Mouse (Mus musculus) urinary bladder, postnatal 14 days (tissue): ENCODE measurements around the gene F12.
A peak's percentile ranks its signal among the peaks of the same experiment; 100 is the strongest.

Source experiments
- DNase-seq: peaks from one replicate; pipeline ENCODE4 v3.0.0; 2021; ENCODE audit warnings: low spot score

Gene F12

GRCm38 (mm10) chr13:55426613-55427012, at the start of gene F12:
TSS of gene F12 (minus strand) at chr13:55426793.
- DNase-seq, result no peak

- no peak for DNase-seq
Observed at GRCm38 (mm10) chr13:55476256-55476655, 49.7 kb upstream of the F12 start.

- DNase-seq, result no peak
Observed at GRCm38 (mm10) chr13:55475750-55476149, 49.2 kb upstream of the F12 start.

DNA sequence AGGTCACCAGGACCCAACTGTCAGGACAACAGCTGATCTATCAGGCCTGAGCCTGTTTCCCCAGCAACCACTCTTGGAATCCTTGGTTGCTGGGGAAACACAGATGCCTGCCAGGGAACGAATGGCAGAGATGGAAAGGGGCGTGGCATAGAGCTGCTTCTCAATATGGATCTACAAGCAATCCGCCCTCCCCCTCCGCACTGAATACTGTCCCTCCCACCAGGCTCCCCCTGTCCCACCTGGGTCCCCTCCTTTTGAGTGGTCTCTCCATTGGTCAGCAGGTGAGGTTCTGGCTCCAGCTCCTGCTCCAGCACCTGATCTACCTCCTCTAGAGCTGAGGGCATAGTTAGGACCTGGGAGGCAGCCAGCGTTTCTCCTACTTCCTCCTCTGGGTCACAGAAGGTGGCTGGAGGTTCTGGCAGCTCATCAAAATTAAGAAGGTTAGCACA, 48.1 kb upstream of the F12 start:
- no peak for DNase-seq

- DNase-seq, result no peak
Observed at GRCm38 (mm10) chr13:55473961-55474360, 47.4 kb upstream of the F12 start.

DNA sequence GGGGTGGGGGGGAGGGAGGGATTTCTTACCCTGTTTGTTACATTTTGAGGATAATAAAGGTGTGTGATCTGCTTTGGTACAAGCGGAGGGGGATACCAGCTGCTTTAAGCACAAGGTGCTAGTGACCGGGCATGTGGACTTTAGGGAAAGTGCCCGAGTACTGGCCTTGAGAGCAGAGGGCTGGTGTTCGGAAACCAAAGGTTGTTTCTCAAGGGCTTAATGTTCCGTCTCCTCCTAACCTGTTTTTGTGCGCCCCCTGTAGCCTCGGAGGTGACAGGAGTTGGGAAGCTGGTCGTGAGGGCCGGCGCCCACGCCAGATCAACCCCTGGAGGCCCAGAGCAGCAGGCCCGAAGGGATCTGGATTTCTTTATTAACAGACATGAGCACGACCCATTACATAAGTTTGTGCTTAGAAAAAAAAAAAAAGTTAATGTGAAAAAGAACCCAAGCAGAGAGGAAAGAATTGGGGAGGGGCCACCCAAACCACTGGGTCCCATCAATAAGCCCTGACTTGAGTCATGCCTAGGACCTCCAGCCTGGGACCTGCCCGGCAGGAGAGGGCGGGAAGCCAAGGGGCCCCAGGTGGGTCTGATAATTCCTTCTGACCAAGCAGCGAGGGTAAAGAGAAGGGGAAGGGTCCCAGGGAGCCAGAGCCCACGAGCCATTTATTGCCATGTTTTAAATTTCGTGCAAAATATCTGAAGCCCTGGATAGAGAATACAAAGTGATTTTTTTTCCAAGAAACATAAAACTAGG, 46.7 kb upstream of the F12 start:
- DNase-seq, result no peak

GRCm38 (mm10) chr13:55472132-55473022, 45.8 kb upstream of the F12 start:
- peak; percentile 53 for DNase-seq

DNA sequence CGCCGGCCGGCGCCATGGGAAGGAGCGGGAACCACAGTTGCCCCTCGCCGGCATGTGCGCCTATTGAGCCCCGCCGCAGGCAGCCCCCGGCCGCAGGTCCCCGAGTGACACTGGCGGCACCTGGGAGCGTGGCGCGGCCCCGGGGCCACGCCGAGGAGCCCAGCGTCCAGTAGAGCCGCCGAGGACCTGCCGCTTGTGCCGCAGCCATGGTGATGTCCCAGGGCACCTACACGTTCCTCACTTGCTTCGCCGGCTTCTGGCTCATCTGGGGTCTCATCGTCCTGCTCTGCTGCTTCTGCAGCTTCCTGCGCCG, 45.2 kb upstream of the F12 start:
- DNase-seq, result no peak

- DNase-seq, result peak; percentile 81
Observed at GRCm38 (mm10) chr13:55471156-55471818, 44.7 kb upstream of the F12 start.

- no peak for DNase-seq
Observed at GRCm38 (mm10) chr13:55470372-55470771, 43.8 kb upstream of the F12 start.

- DNase-seq, result peak; percentile 50
Observed at GRCm38 (mm10) chr13:55468851-55469560, 42.4 kb upstream of the F12 start.

DNA sequence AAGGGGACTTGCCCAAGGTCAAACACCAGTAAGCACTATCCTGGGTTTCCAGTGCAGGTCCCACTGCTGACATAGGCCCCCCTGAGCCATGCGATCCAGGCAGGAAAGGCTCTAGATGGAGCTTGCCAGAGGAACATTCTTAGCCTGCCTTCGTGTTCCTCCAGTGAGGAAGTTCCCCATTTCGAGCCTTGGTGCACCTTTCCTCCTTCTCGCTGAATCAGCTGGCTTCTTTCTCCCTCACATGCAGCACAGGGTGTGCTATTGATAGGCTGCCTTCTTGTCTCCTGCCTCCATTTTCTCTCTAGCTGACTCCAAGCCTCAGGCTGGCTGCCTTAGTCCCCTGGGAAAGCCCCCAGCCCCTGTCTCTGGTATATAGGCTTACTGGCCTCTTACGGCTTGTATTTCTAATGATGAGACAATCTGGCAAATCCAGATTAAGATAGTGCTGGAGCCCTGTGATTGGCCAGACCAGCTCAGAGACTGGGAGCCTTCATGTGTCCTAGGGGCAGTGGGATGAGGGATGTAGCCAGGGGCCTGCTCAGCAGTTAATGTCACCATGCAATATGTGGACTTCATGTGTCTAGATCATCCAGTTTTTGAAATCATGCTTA, 39.3 kb upstream of the F12 start:
- no peak for DNase-seq

DNA sequence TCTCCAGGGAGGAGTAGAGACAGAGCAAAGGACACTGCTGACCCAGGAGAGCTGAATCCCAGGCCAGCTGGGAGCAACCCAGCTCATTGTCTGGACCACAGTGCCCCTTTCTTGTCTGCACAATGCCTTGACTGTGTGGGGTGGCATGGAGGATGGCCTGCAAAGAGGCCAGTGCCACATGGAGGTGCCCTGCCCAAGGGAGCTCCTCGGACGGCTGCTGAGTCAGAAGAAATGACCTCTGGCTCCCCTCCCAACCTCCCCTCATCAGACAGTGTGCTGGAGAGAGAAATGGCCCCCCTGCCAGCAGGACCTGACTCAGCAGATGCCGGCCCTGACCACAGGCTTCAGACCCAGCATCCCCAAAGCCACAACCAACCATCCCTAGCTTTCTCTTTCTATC, 38.6 kb upstream of the F12 start:
- DNase-seq, result no peak

- peak; percentile 44 for DNase-seq
Observed at GRCm38 (mm10) chr13:55464027-55464884, 37.7 kb upstream of the F12 start, which contains the start of gene Prr7. TSS of gene Prr7 (plus strand) at chr13:55464267.

GRCm38 (mm10) chr13:55463399-55464026, 36.9 kb upstream of the F12 start:
- DNase-seq, result no peak

GRCm38 (mm10) chr13:55462965-55463364, 36.4 kb upstream of the F12 start:
- DNase-seq, result no peak

- no peak for DNase-seq
Observed at GRCm38 (mm10) chr13:55451785-55452549, 25.4 kb upstream of the F12 start.

DNA sequence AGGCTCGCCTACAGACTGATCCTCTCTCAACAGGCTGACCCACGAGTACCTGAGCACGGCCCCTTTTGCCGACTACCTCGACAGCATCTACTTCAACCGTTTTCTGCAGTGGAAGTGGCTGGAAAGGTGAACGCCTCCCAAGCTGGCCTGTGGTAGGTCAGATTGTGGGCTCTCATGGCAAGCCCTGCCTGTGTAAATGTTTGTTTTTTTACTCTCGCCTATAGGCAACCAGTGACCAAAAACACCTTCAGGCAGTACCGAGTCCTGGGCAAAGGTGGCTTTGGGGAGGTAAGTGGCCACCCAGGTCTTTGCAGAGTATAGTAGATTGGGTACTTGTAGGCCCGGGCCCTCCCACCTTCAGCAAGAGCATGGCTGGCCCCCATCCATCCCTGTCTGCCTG, 24.7 kb upstream of the F12 start:
- no peak for DNase-seq

- peak; percentile 45 for DNase-seq
Observed at GRCm38 (mm10) chr13:55450511-55450980, 24.0 kb upstream of the F12 start.
